Mouse (Mus musculus): Measurements from ENCODE around the gene Gm11111.

DNA sequence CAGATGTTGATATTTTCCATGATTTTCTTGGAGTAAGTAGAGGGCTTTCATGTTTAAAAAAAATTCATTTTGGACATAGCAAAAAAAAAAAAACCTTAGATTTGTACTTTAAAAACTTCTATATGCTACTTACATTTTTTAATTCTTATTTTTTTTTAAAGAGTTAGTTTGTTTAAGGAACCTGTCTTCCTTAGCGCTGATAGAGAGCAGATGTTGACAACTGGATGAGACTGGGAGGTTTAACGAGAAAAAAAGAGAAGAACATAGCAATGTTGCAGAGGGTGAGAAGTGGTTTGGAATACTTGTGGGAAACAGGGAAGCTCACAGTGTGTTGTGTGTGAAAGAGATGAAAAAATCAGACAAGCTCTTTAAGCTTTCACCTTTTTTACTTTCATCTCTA lies 32.4 kb upstream of the Gm11111 start:
- TF ChIP-seq POLR2A (IDR thresholded peaks at IDR 0.05; ENCODE audit: low read depth, low read length) (no peak), CTCF (conservative IDR thresholded peaks at IDR 0.05 in 1 of 2, IDR thresholded peaks at IDR 0.05 in 1 of 2; ENCODE audit: low read depth in 2 of 2, low read length in 2 of 2) (no peak), EP300 (IDR thresholded peaks at IDR 0.05; ENCODE audit: low read length) (no peak)
